Mouse (Mus musculus) layer of hippocampus, adult 2 months (tissue): ENCODE results near the gene Pnkd. TPM values are rescaled to one million over a fixed set of nuclear protein-coding genes. Genes with fewer than 3 reads are reported as not detected.
"Not testable (repeated sequence)": the region's sequence is repeated elsewhere in the genome, so short reads cannot be mapped to it uniquely, and the experiment has no call there.

Source experiments
- DNase-seq, 2 experiments: peaks; one replicate each; pipeline ENCODE4 v3.0.0; 2022; ENCODE audit warnings: low spot score in 2 of 2
- H3K27ac ChIP-seq: fragments of 200-600 bp; 2 replicates; pipeline ENCODE4 v1.8.1; 2022
- H3K4me3 ChIP-seq: fragments of 200-600 bp; 2 replicates; pipeline ENCODE4 v1.8.1; 2022; ENCODE audit warnings: mild to moderate bottlenecking
- CTCF ChIP-seq: fragments of 200-600 bp; conservative IDR thresholded peaks from 2 replicates; pipeline ENCODE4 v1.8.1; 2022; ENCODE audit warnings: antibody characterized with exemption, mild to moderate bottlenecking, moderate library complexity
- total RNA-seq, 2 experiments: library from RNA; stranded (reverse); gene quantifications; 2 replicates each; pipeline ENCODE4 v1.2.3; 2021

Pnkd gene
- total RNA-seq, 2 experiments from 2014 or later, result 171 to 185 TPM

GRCm38 (mm10) chr1:74329899-74330431, 45.2 kb downstream of the Pnkd start:
- no peak for DNase-seq
- H3K27ac ChIP-seq, result peak overlapping the region; percentile 25; the same call in 1 of the 2 replicates
- no peak for TF ChIP-seq CTCF
- no peak overlapping the region for H3K4me3 ChIP-seq

GRCm38 (mm10) chr1:74331046-74331681, 46.4 kb downstream of the Pnkd start:
- Histone ChIP-seq H3K4me3 (no peak overlapping the region), H3K27ac (peak overlapping the region; percentile 86)
- no peak for DNase-seq
- no peak for TF ChIP-seq CTCF

GRCm38 (mm10) chr1:74332241-74332763, 47.6 kb downstream of the Pnkd start:
- H3K4me3 ChIP-seq, result peak overlapping the region; percentile 58
- DNase-seq, result peak; percentile 95
- TF ChIP-seq CTCF, result peak; percentile 71
- H3K27ac ChIP-seq, result peak overlapping the region; percentile 86

- peak overlapping the region; percentile 86 for H3K27ac ChIP-seq
- TF ChIP-seq CTCF, result no peak
- DNase-seq, result no peak
- H3K4me3 ChIP-seq, result peak overlapping the region; percentile 58
Observed at GRCm38 (mm10) chr1:74332930-74333329, 48.2 kb downstream of the Pnkd start.

GRCm38 (mm10) chr1:74334607-74335006, 49.9 kb downstream of the Pnkd start:
- H3K27ac ChIP-seq, result peak overlapping the region; percentile 54
- no peak for DNase-seq
- no peak for TF ChIP-seq CTCF
- peak overlapping the region; percentile 58; the same call in 1 of the 2 replicates for H3K4me3 ChIP-seq

GRCm38 (mm10) chr1:74335033-74335432, 50.3 kb downstream of the Pnkd start:
- no peak for DNase-seq
- H3K4me3 ChIP-seq, result peak overlapping the region; percentile 58; the same call in 1 of the 2 replicates
- no peak for TF ChIP-seq CTCF
- H3K27ac ChIP-seq, result peak overlapping the region; percentile 54

GRCm38 (mm10) chr1:74335436-74336170, 50.9 kb downstream of the Pnkd start:
- Histone ChIP-seq H3K4me3 (no peak overlapping the region), H3K27ac (peak overlapping the region; percentile 37; the same call in 1 of the 2 replicates)
- TF ChIP-seq CTCF, result no peak
- no peak for DNase-seq

- Histone ChIP-seq H3K27ac (no peak overlapping the region), H3K4me3 (no peak overlapping the region)
- DNase-seq, result no peak
- TF ChIP-seq CTCF, result no peak
Observed at GRCm38 (mm10) chr1:74337241-74337771, 52.6 kb downstream of the Pnkd start.

- no peak for DNase-seq
- H3K4me3 ChIP-seq, result no peak overlapping the region
- no peak overlapping the region for H3K27ac ChIP-seq
- TF ChIP-seq CTCF, result no peak
Observed at GRCm38 (mm10) chr1:74338013-74338412, 53.3 kb downstream of the Pnkd start.

GRCm38 (mm10) chr1:74338626-74339025, 53.9 kb downstream of the Pnkd start:
- TF ChIP-seq CTCF, result no peak
- H3K27ac ChIP-seq, result no peak overlapping the region
- no peak overlapping the region for H3K4me3 ChIP-seq
- DNase-seq, result no peak

GRCm38 (mm10) chr1:74339917-74340316, 55.2 kb downstream of the Pnkd start:
- H3K4me3 ChIP-seq, result no peak overlapping the region
- peak overlapping the region; percentile 10; the same call in 1 of the 2 replicates for H3K27ac ChIP-seq
- no peak for TF ChIP-seq CTCF
- DNase-seq, result no peak

- no peak for TF ChIP-seq CTCF
- no peak overlapping the region for H3K4me3 ChIP-seq
- DNase-seq, result peak; percentile 46 to 61
- peak overlapping the region; percentile 10; the same call in 1 of the 2 replicates for H3K27ac ChIP-seq
Observed at GRCm38 (mm10) chr1:74340361-74340764, 55.6 kb downstream of the Pnkd start.

- not testable (repeated sequence) for DNase-seq, H3K27ac ChIP-seq, H3K4me3 ChIP-seq
Observed at GRCm38 (mm10) chr1:74340992-74341391, 56.3 kb downstream of the Pnkd start.
